In genomic region chr3:135682240-135682639, GRCm38 (mm10) we compare ENCODE assay signal across 21 mouse cellular contexts. TPM values are rescaled to one million over a fixed set of nuclear protein-coding genes. Genes with fewer than 3 reads are reported as not detected.
DNase-seq lines count a peak whose midpoint lies in the region; ATAC-seq lines count a peak whose summit lies in the region.
"Had no signal": no experiment of that assay in that cellular context is flagged by ENCODE, and none has a peak within 500 bp of the region (broad histone marks: within the 10 kb centered on the region; RNA-seq: fewer than 3 reads in every experiment).

No protein-coding gene starts in this region.

- intact Hi-C loops in heart, postnatal 10 days (cut with DNase I) = no loop called here

- peak overlapping the region; percentile 25; the same call in 1 of the 2 replicates for H3K27ac ChIP-seq in heart, embryonic 15.5 days
- peak overlapping the region; percentile 37 for H3K27ac ChIP-seq in lung, embryonic 16.5 days (ENCODE audit: low read length)
- 0 out of 2 replicates have a peak overlapping the region, but pooled peaks have one; percentile 17 for H3K27ac ChIP-seq in limb, embryonic 15.5 days
- H3K27ac ChIP-seq: forebrain, embryonic 15.5 days; hindbrain, embryonic 14.5 days; kidney, postnatal 0 days; midbrain, embryonic 13.5 days had no signal

- H3K36me3 ChIP-seq in heart, embryonic 15.5 days = no peaks in the 10 kb centered on the region
- no peaks in the 10 kb centered on the region for H3K36me3 ChIP-seq in lung, embryonic 16.5 days (ENCODE audit: control insufficient read depth, insufficient read depth, low read length)
- H3K36me3 ChIP-seq in limb, embryonic 15.5 days = no peaks in the 10 kb centered on the region
- H3K36me3 ChIP-seq: forebrain, embryonic 15.5 days; heart, embryonic 13.5 days; midbrain, embryonic 13.5 days had no signal

- H3K4me2 ChIP-seq in heart, embryonic 15.5 days = no peak overlapping the region
- no peak overlapping the region for H3K4me2 ChIP-seq in lung, embryonic 16.5 days (ENCODE audit: low read depth, low read length)
- no peak overlapping the region for H3K4me2 ChIP-seq in limb, embryonic 15.5 days
- H3K4me2 ChIP-seq: forebrain, embryonic 15.5 days; heart, embryonic 13.5 days; hindbrain, embryonic 14.5 days; midbrain, embryonic 13.5 days had no signal

- ATAC-seq in heart, embryonic 15.5 days (replicated peaks; ENCODE audit: insufficient number of reproducible peaks, insufficient read depth, low FRiP score, low read depth) = no peak
- peak; percentile 64 for ATAC-seq in lung, embryonic 16.5 days (ENCODE audit: low read depth)
- ATAC-seq in limb, embryonic 15.5 days (ENCODE audit: insufficient number of reproducible peaks, low FRiP score, low TSS enrichment, low read depth) = no peak
- no peak for ATAC-seq in erythroid progenitor cell, adult 5-6 weeks (replicated peaks; ENCODE audit: low FRiP score, poor library complexity, severe bottlenecking)
- ATAC-seq: forebrain, embryonic 15.5 days; intestine, postnatal 0 days; midbrain, embryonic 13.5 days; Patski had no signal

- H3K4me3 ChIP-seq in heart, embryonic 15.5 days = no peak overlapping the region
- no peak overlapping the region for H3K4me3 ChIP-seq in lung, embryonic 16.5 days (ENCODE audit: low read length)
- H3K4me3 ChIP-seq in limb, embryonic 15.5 days = no peak overlapping the region
- H3K4me3 ChIP-seq: forebrain, embryonic 15.5 days; heart, embryonic 13.5 days; midbrain, embryonic 13.5 days had no signal

- DNase-seq in heart, postnatal 10 days = no peak
- DNase-seq in lung, postnatal 36 days = no peak
- DNase-seq in R1 (ENCODE audit: low read depth, low spot score) = peak; percentile 78
- DNase-seq in layer of hippocampus, postnatal 10 days (ENCODE audit: low spot score in 2 of 2) = no peak
- DNase-seq: cerebellum, adult 9-10 months; layer of hippocampus, adult 9-11 months; liver; lung, postnatal 10 days; right cerebral cortex, postnatal 14 days; thymus, postnatal 14 days had no signal

- H3K27me3 ChIP-seq in heart, embryonic 15.5 days = no peaks in the 10 kb centered on the region
- no peaks in the 10 kb centered on the region for H3K27me3 ChIP-seq in lung, embryonic 16.5 days (ENCODE audit: control insufficient read depth, insufficient read depth, low read depth, low read length)
- H3K27me3 ChIP-seq in limb, embryonic 15.5 days = no peaks in the 10 kb centered on the region
- H3K27me3 ChIP-seq: forebrain, embryonic 15.5 days; heart, embryonic 13.5 days; midbrain, embryonic 13.5 days; Patski had no signal

- no peaks in the 10 kb centered on the region for H3K9me3 ChIP-seq in heart, embryonic 15.5 days (replicated peaks)
- H3K9me3 ChIP-seq in lung, embryonic 16.5 days (ENCODE audit: control insufficient read depth, low read length) = no peaks in the 10 kb centered on the region
- no peaks in the 10 kb centered on the region for H3K9me3 ChIP-seq in limb, embryonic 15.5 days
- H3K9me3 ChIP-seq: forebrain, embryonic 15.5 days; heart, embryonic 13.5 days; midbrain, embryonic 13.5 days had no signal

- H3K9ac ChIP-seq in heart, embryonic 15.5 days = no peak overlapping the region
- H3K9ac ChIP-seq in lung, embryonic 16.5 days (ENCODE audit: low read length) = no peak overlapping the region
- no peak overlapping the region for H3K9ac ChIP-seq in limb, embryonic 15.5 days
- H3K9ac ChIP-seq: forebrain, embryonic 15.5 days; heart, embryonic 13.5 days; hindbrain, embryonic 14.5 days; midbrain, embryonic 13.5 days had no signal

- WGBS in heart, embryonic 15.5 days = 47% methylated on average over 3 of the region's 3 CpGs
- 55% methylated on average over 3 of the region's 3 CpGs for WGBS in lung, embryonic 16.5 days
- 41% methylated on average over 3 of the region's 3 CpGs for WGBS in limb, embryonic 15.5 days

- peaks cover 53% of the 10 kb centered on the region for H3K4me1 ChIP-seq in heart, embryonic 15.5 days (replicated peaks)
- H3K4me1 ChIP-seq in lung, embryonic 16.5 days (replicated peaks; ENCODE audit: control insufficient read depth, insufficient read depth, low read length) = peaks cover 24% of the 10 kb centered on the region
- H3K4me1 ChIP-seq in limb, embryonic 15.5 days = peaks cover 7% of the 10 kb centered on the region; the same call in 1 of the 2 replicates
- H3K4me1 ChIP-seq: forebrain, embryonic 15.5 days had no signal

RNA-seq across cellular contexts. Expression of gene Nfkb1, which starts 9.1 kb away (rescaled TPM):
- polyA plus RNA-seq in heart, embryonic 15.5 days (2015; fragmentation: Nextera tagmentation; extraction: Ambion mirVana) = 17.1 and 28.4 TPM in 2 replicates
- 10 to 100 TPM; 49.5 to 52.2 TPM for total RNA-seq in heart, postnatal 10 days (2021)
- polyA plus RNA-seq in lung, embryonic 16.5 days (2015; fragmentation: Nextera tagmentation; extraction: Ambion mirVana) = 26.8 and 29.0 TPM in 2 replicates
- 18.5 and 18.8 TPM in 2 replicates for polyA plus RNA-seq in limb, embryonic 15.5 days (2015; fragmentation: Nextera tagmentation; extraction: Ambion mirVana)
- 6.5 and 21.4 TPM in 2 replicates for total RNA-seq in erythroid progenitor cell, adult 5-6 weeks (2015; ENCODE audit: low replicate concordance)
- total RNA-seq in erythroid progenitor cell, adult 5-6 weeks (2017; ENCODE audit: low replicate concordance) = 13.4 and 18.6 TPM in 2 replicates
- total RNA-seq in layer of hippocampus, postnatal 10 days (2021) = 10 to 100 TPM; 20.5 to 25.2 TPM
